Mouse (Mus musculus) CH12.LX (cell line): ENCODE results near the gene Troap. TPM values are rescaled to one million over a fixed set of nuclear protein-coding genes. Genes with fewer than 3 reads are reported as not detected.

ENCODE experiments used
- DNase-seq: peaks from one replicate; pipeline ENCODE4 v3.0.0-alpha.2; 2013; ENCODE audit errors: extremely low read depth
- H3K27ac ChIP-seq: 2 replicates; pipeline ENCODE4 v1.5.1; 2012; ENCODE audit warnings: low read depth, mild to moderate bottlenecking, control low read depth, moderate library complexity; ENCODE audit not compliant: insufficient read depth
- H3K27me3 ChIP-seq: replicated peaks from 2 replicates; pipeline ENCODE3; 2012; ENCODE audit warnings: inconsistent platforms
- H3K36me3 ChIP-seq, 2 experiments: replicated peaks in 1 of 2; 2 replicates each; pipeline versions ENCODE3 to v1.6.1; 2012; ENCODE audit warnings: inconsistent platforms in 1 of 2, low read length in 1 of 2, mild to moderate bottlenecking in 1 of 2, mixed read lengths in 1 of 2, moderate library complexity in 1 of 2; ENCODE audit not compliant: control insufficient read depth in 1 of 2, insufficient read depth in 1 of 2
- H3K4me1 ChIP-seq, 2 experiments: 2 replicates each; pipeline ENCODE4 v1.6.1; 2012; ENCODE audit warnings: inconsistent platforms in 1 of 2, moderate library complexity in 1 of 2; ENCODE audit not compliant: insufficient read depth in 2 of 2, control insufficient read depth in 1 of 2
- H3K4me2 ChIP-seq: 2 replicates; pipeline ENCODE4 v1.6.1; 2012; ENCODE audit warnings: low read depth, mild to moderate bottlenecking, control low read depth; ENCODE audit not compliant: poor library complexity, insufficient read depth, severe bottlenecking
- H3K4me3 ChIP-seq, 3 experiments: fragments of 150-350 bp in 1 of 3; sonication (generic) in 1 of 3; replicated peaks in 1 of 3; 2 replicates each; pipeline versions ENCODE3 to v1.5.1; 2011 to 2012; ENCODE audit warnings: low read depth in 2 of 3, low read length in 2 of 3, mild to moderate bottlenecking in 2 of 3, moderate library complexity in 2 of 3, control low read depth in 1 of 3, improper control_type of control experiment in 1 of 3, inconsistent platforms in 1 of 3, mixed read lengths in 1 of 3; ENCODE audit not compliant: poor library complexity in 1 of 3
- H3K79me2 ChIP-seq: replicated peaks from 2 replicates; pipeline ENCODE4 v1.6.1; 2012; ENCODE audit warnings: mild to moderate bottlenecking, moderate library complexity; ENCODE audit not compliant: control insufficient read depth, poor library complexity, insufficient read depth, severe bottlenecking; ENCODE audit errors: extremely low read depth
- H3K9ac ChIP-seq: 2 replicates; pipeline ENCODE4 v1.6.1; 2012; ENCODE audit warnings: low read depth, mild to moderate bottlenecking, control low read depth, moderate library complexity; ENCODE audit not compliant: insufficient read depth
- H3K9me3 ChIP-seq: replicated peaks from 2 replicates; pipeline ENCODE3; 2012; ENCODE audit warnings: low read length, inconsistent platforms, mixed read lengths
- ELF1 ChIP-seq: IDR thresholded peaks from 2 replicates; pipeline ENCODE4 v1.6.1; 2014; ENCODE audit warnings: low read depth, mild to moderate bottlenecking, inconsistent platforms, low read length, improper control_type of control experiment
- ETS1 ChIP-seq: conservative IDR thresholded peaks from 2 replicates; pipeline ENCODE4 v1.6.1; 2012; ENCODE audit warnings: low read depth, mild to moderate bottlenecking, inconsistent platforms, low read length, improper control_type of control experiment, moderate library complexity
- HCFC1 ChIP-seq: IDR thresholded peaks from 2 replicates; pipeline ENCODE4 v1.6.1; 2012; ENCODE audit warnings: low read depth, mild to moderate bottlenecking, inconsistent platforms, low read length, improper control_type of control experiment
- JUN ChIP-seq: IDR thresholded peaks from 2 replicates; pipeline ENCODE4 v1.6.1; 2011; ENCODE audit warnings: low read depth, mild to moderate bottlenecking, low read length, improper control_type of control experiment, moderate library complexity; ENCODE audit not compliant: insufficient read depth
- JUND ChIP-seq: conservative IDR thresholded peaks from 2 replicates; pipeline ENCODE4 v1.6.1; 2011; ENCODE audit warnings: low read depth, low read length, improper control_type of control experiment
- MAZ ChIP-seq: IDR thresholded peaks from 2 replicates; pipeline ENCODE4 v1.6.1; 2012; ENCODE audit warnings: low read depth, mild to moderate bottlenecking, inconsistent platforms, low read length, improper control_type of control experiment, moderate library complexity
- MEF2A ChIP-seq: IDR thresholded peaks from 2 replicates; pipeline ENCODE4 v1.6.1; 2014; ENCODE audit warnings: low read depth, mild to moderate bottlenecking, inconsistent platforms, low read length, improper control_type of control experiment, borderline replicate concordance
- MXI1 ChIP-seq: IDR thresholded peaks from 2 replicates; pipeline ENCODE4 v1.6.1; 2011; ENCODE audit warnings: mild to moderate bottlenecking, low read depth, low read length, improper control_type of control experiment
- NELFE ChIP-seq: IDR thresholded peaks from 2 replicates; pipeline ENCODE4 v1.6.1; 2011; ENCODE audit warnings: low read depth, low read length, improper control_type of control experiment
- PAX5 ChIP-seq: IDR thresholded peaks from 2 replicates; pipeline ENCODE4 v1.6.1; 2012; ENCODE audit warnings: low read length, inconsistent platforms, mixed read lengths
- POLR2A ChIP-seq: IDR thresholded peaks from 2 replicates; pipeline ENCODE4 v1.6.1; 2011; ENCODE audit warnings: low read depth, mild to moderate bottlenecking, improper control_type of control experiment, low read length
- POLR2AphosphoS2 ChIP-seq: IDR thresholded peaks from 2 replicates; pipeline ENCODE4 v1.6.1; 2011; ENCODE audit warnings: low read depth, low read length, improper control_type of control experiment
- TBP ChIP-seq: conservative IDR thresholded peaks from 2 replicates; pipeline ENCODE4 v1.6.1; 2011; ENCODE audit warnings: low read depth, low read length, improper control_type of control experiment
- USF1 ChIP-seq: IDR thresholded peaks from 2 replicates; pipeline ENCODE4 v1.6.1; 2014; ENCODE audit warnings: low read depth, mild to moderate bottlenecking, inconsistent platforms, low read length, improper control_type of control experiment
- ZKSCAN1 ChIP-seq: IDR thresholded peaks from 2 replicates; pipeline ENCODE4 v1.6.1; 2012; ENCODE audit warnings: low read depth, inconsistent platforms, low read length, improper control_type of control experiment, borderline replicate concordance
- ZNF384 ChIP-seq: IDR thresholded peaks from 2 replicates; pipeline ENCODE4 v1.6.1; 2012; ENCODE audit warnings: low read depth, low read length, improper control_type of control experiment, inconsistent platforms
- dilution Hi-C: fragments of 300-500 bp; cut with MboI; formaldehyde crosslinking; loops from 2 replicates; pipeline ENCODE4 v1.14.3; 2020; ENCODE audit warnings: low sequenced_read_pairs; ENCODE audit not compliant: extremely low pct_unique_long_range_greater_than_20kb, extremely low pct_ligation_motif_present
- in situ Hi-C: fragments of 300-500 bp; cut with MboI; formaldehyde crosslinking; loops from 3 replicates; pipeline ENCODE4 v1.14.3; 2019; ENCODE audit warnings: low sequenced_read_pairs, low pct_ligation_motif_present, low pct_unique_long_range_greater_than_20kb, mixed read lengths
- polyA plus RNA-seq: library from polyadenylated mRNA; unstranded; fragments of >175 nt; gene quantifications from 2 replicates; pipeline ENCODE4 v1.2.1, GENCODE M21; 2012; ENCODE audit warnings: low read depth; ENCODE audit not compliant: insufficient read length
- total RNA-seq, 2 experiments: library from RNA; depleted of rRNA; stranded (reverse); fragments of 300-350 nt in 1 of 2; fragments of >200 nt in 1 of 2; gene quantifications; 2 replicates each; pipeline ENCODE4 v1.2.3; 2012 to 2014

Gene Troap
- total and polyA plus RNA-seq, 3 experiments = 17.8 to 74.2 (median 19.2) TPM

GRCm38 (mm10) chr15:99122642-99123041 lies 48.3 kb downstream of the Troap start:
- H3K27ac ChIP-seq = no peak overlapping the region
- H3K4me3 ChIP-seq = no peak overlapping the region
- peak; percentile 42 for DNase-seq
- H3K27me3 ChIP-seq = no peaks in the 10 kb centered on the region
- H3K9ac ChIP-seq = no peak overlapping the region
- H3K4me1 ChIP-seq = peaks cover 8 to 38% of the 10 kb centered on the region in 2 experiments
- dilution Hi-C loops (no loop called here), in situ Hi-C loops (no loop called here)
- H3K36me3 ChIP-seq = no peaks in the 10 kb centered on the region
- peaks cover 6% of the 10 kb centered on the region for H3K79me2 ChIP-seq
- TF ChIP-seq JUN (no peak), NELFE (no peak), ETS1 (no peak), JUND (no peak), POLR2A (no peak), HCFC1 (no peak), USF1 (no peak), ZKSCAN1 (no peak), ZNF384 (no peak; the same call in 1 of the 2 replicates), MAZ (no peak), TBP (no peak), PAX5 (no peak), MXI1 (no peak)
- H3K4me2 ChIP-seq = no peak overlapping the region
- no peaks in the 10 kb centered on the region for H3K9me3 ChIP-seq

- Histone ChIP-seq H3K4me2 (peak within 1 kb of the TSS; percentile 90), H3K27me3 (no peaks in the 10 kb centered on the region), H3K27ac (peak within 1 kb of the TSS; percentile 7; the same call in 1 of the 2 replicates), H3K4me1 (peaks cover 8 to 66% of the 10 kb centered on the region in 2 experiments), H3K4me3 (peak within 1 kb of the TSS; percentile 77 to 91 (median 85)), H3K36me3 (peaks cover 0 to 19% of the 10 kb centered on the region in 2 experiments), H3K9me3 (no peaks in the 10 kb centered on the region), H3K79me2 (peaks cover 18% of the 10 kb centered on the region), H3K9ac (peak within 1 kb of the TSS; percentile 88)
- TF ChIP-seq ELF1 = peak; percentile 27; the same call in 1 of the 2 replicates
- no peak for TF ChIP-seq POLR2AphosphoS2
- TF ChIP-seq MEF2A = no peak
- in situ Hi-C loops (no loop called here), dilution Hi-C loops (no loop called here)
- no peak for DNase-seq
Measured at GRCm38 (mm10) chr15:99125711-99126080, 51.3 kb downstream of the Troap start, which contains the start of gene Spats2. Gene Spats2 (plus strand): TSS chr15:99125916.
